Mouse (Mus musculus) liver, postnatal 0 days (tissue): ENCODE results near the gene Tnf. TPM values are rescaled to one million over a fixed set of nuclear protein-coding genes. Genes with fewer than 3 reads are reported as not detected.

Experiments
- ATAC-seq: fragments of 200-750 bp; cut with Nextera tagmentation; 2 replicates; pipeline ENCODE4 v1.8.0; 2017; ENCODE audit warnings: mild to moderate bottlenecking, moderate library complexity
- DNase-seq: peaks from one replicate; pipeline ENCODE4 v3.0.0-alpha.2; 2016
- H3K27ac ChIP-seq: fragments of 300-500 bp; sonication (generic); 2 replicates; pipeline ENCODE4 v1.5.1; 2014; ENCODE audit warnings: antibody characterized with exemption, moderate library complexity, mild to moderate bottlenecking, low read depth
- H3K27me3 ChIP-seq: fragments of 300-500 bp; sonication (generic); 2 replicates; pipeline ENCODE4 v1.6.1; 2014; ENCODE audit warnings: low read length, control low read depth, mixed read lengths; ENCODE audit not compliant: insufficient read depth
- H3K36me3 ChIP-seq: fragments of 300-500 bp; sonication (generic); replicated peaks from 2 replicates; pipeline ENCODE4 v1.6.1; 2014; ENCODE audit warnings: mild to moderate bottlenecking, control low read depth, low read length, moderate library complexity, mixed read lengths; ENCODE audit not compliant: insufficient read depth
- H3K4me1 ChIP-seq: fragments of 300-500 bp; sonication (generic); 2 replicates; pipeline ENCODE4 v1.6.1; 2014; ENCODE audit warnings: antibody characterized with exemption, mild to moderate bottlenecking, control low read depth; ENCODE audit not compliant: insufficient read depth
- H3K4me2 ChIP-seq: fragments of 300-500 bp; sonication (generic); 2 replicates; pipeline ENCODE4 v1.6.1; 2014; ENCODE audit warnings: low read depth, mild to moderate bottlenecking, low read length, moderate library complexity, mixed read lengths
- H3K4me3 ChIP-seq: fragments of 300-500 bp; sonication (generic); 2 replicates; pipeline ENCODE4 v1.5.1; 2014; ENCODE audit warnings: low read depth, low read length
- H3K9ac ChIP-seq: fragments of 300-500 bp; sonication (generic); replicated peaks from 2 replicates; pipeline ENCODE4 v1.6.1; 2014; ENCODE audit warnings: mild to moderate bottlenecking, moderate library complexity
- H3K9me3 ChIP-seq: fragments of 300-500 bp; sonication (generic); 2 replicates; pipeline ENCODE4 v1.6.1; 2016; ENCODE audit warnings: mild to moderate bottlenecking, control low read depth, low read length, mixed read lengths
- CTCF ChIP-seq: sonication (generic); IDR thresholded peaks from 2 replicates; pipeline ENCODE4 v1.5.1; 2016; ENCODE audit warnings: antibody characterized with exemption, low read depth
- EP300 ChIP-seq: IDR thresholded peaks from 2 replicates; pipeline ENCODE4 v1.6.1; 2016; ENCODE audit warnings: antibody characterized with exemption, low read depth, mild to moderate bottlenecking
- WGBS: fragments of 180-500 bp; shearing (Covaris S2); extraction: QIAGEN DNeasy Blood & Tissue Kit; methylation state at CpG from one replicate; pipeline ENCODE4 v1.1.7; 2014; ENCODE audit not compliant: insufficient replicate concordance; 5-methylcytosine and 5-hydroxymethylcytosine counted together
- polyA plus RNA-seq: library from polyadenylated mRNA; unstranded; fragments of >200 nt; fragmentation: Nextera tagmentation; extraction: Ambion mirVana; gene quantifications from 2 replicates; pipeline ENCODE4 v1.2.1, GENCODE M21; 2015

Gene Tnf
- polyA plus RNA-seq, 1 experiment from 2014 or later: 0.59 TPM

GRCm38 (mm10) chr17:35218516-35219193, 16.8 kb upstream of the Tnf start:
- H3K9me3 ChIP-seq: no peaks in the 10 kb centered on the region
- TF ChIP-seq EP300 (peak; percentile 58), CTCF (no peak)
- 19% methylated on average over 18 of the region's 18 CpGs for WGBS
- peak overlapping the region; percentile 19; the same call in 1 of the 2 replicates for H3K4me3 ChIP-seq
- H3K4me1 ChIP-seq: peaks cover 36% of the 10 kb centered on the region
- H3K9ac ChIP-seq: no peak overlapping the region; the same call in none of the 2 replicates
- peak; percentile 59 for DNase-seq
- peaks cover 4% of the 10 kb centered on the region; the same call in 1 of the 2 replicates for H3K27me3 ChIP-seq
- H3K4me2 ChIP-seq: peak overlapping the region; percentile 56
- peaks cover 9% of the 10 kb centered on the region; the same call in 1 of the 2 replicates for H3K36me3 ChIP-seq
- peak overlapping the region; percentile 80 for H3K27ac ChIP-seq
- ATAC-seq: peak; percentile 69

GRCm38 (mm10) chr17:35213071-35213470, 11.3 kb upstream of the Tnf start:
- WGBS: 73% methylated on average over 5 of the region's 5 CpGs
- ATAC-seq: no peak
- DNase-seq: no peak
- Histone ChIP-seq H3K9me3 (no peaks in the 10 kb centered on the region), H3K36me3 (no peaks in the 10 kb centered on the region), H3K4me1 (peaks cover 24% of the 10 kb centered on the region), H3K4me3 (no peak overlapping the region), H3K4me2 (no peak overlapping the region), H3K27me3 (no peaks in the 10 kb centered on the region), H3K27ac (no peak overlapping the region), H3K9ac (no peak overlapping the region)
- TF ChIP-seq CTCF (no peak), EP300 (no peak)

GRCm38 (mm10) chr17:35210593-35210992, 8.8 kb upstream of the Tnf start:
- no peaks in the 10 kb centered on the region for H3K9me3 ChIP-seq
- H3K27me3 ChIP-seq: no peaks in the 10 kb centered on the region
- H3K4me3 ChIP-seq: no peak overlapping the region
- TF ChIP-seq EP300: no peak
- no peak for TF ChIP-seq CTCF
- ATAC-seq (no peak), DNase-seq (no peak)
- H3K4me1 ChIP-seq: peaks cover 22% of the 10 kb centered on the region
- 55% methylated on average over 3 of the region's 3 CpGs for WGBS
- peak overlapping the region; percentile 53; the same call in 1 of the 2 replicates for H3K27ac ChIP-seq
- no peaks in the 10 kb centered on the region for H3K36me3 ChIP-seq
- no peak overlapping the region for H3K9ac ChIP-seq
- no peak overlapping the region for H3K4me2 ChIP-seq

GRCm38 (mm10) chr17:35209785-35210535, 8.2 kb upstream of the Tnf start:
- TF ChIP-seq CTCF: no peak
- no peak for TF ChIP-seq EP300
- Histone ChIP-seq H3K36me3 (no peaks in the 10 kb centered on the region), H3K4me2 (peak overlapping the region; percentile 27), H3K27me3 (0 out of 2 replicates have a peak, but pooled peaks cover 5% of the 10 kb centered on the region), H3K4me3 (no peak overlapping the region), H3K9me3 (no peaks in the 10 kb centered on the region), H3K27ac (peak overlapping the region; percentile 53), H3K4me1 (peaks cover 19% of the 10 kb centered on the region), H3K9ac (no peak overlapping the region)
- 42% methylated on average over 12 of the region's 12 CpGs for WGBS
- DNase-seq (no peak), ATAC-seq (peak; percentile 36; the same call in 1 of the 2 replicates)

- peaks cover 25% of the 10 kb centered on the region; the same call in 1 of the 2 replicates for H3K27me3 ChIP-seq
- H3K36me3 ChIP-seq: no peaks in the 10 kb centered on the region
- H3K4me2 ChIP-seq: no peak overlapping the region
- no peak overlapping the region for H3K4me3 ChIP-seq
- no peak overlapping the region for H3K9ac ChIP-seq
- H3K9me3 ChIP-seq: no peaks in the 10 kb centered on the region
- ATAC-seq: no peak
- TF ChIP-seq CTCF (no peak), EP300 (no peak)
- no peak for DNase-seq
- WGBS: 55% methylated on average over 10 of the region's 10 CpGs
- H3K27ac ChIP-seq: no peak overlapping the region
- H3K4me1 ChIP-seq: peaks cover 17% of the 10 kb centered on the region
Observed at GRCm38 (mm10) chr17:35205380-35205769, 3.6 kb upstream of the Tnf start.
